Mouse (Mus musculus) erythroblast, embryonic 14.5 days (primary cell): ENCODE measurements around the gene Ccn5. TPM values are rescaled to one million over a fixed set of nuclear protein-coding genes. Genes with fewer than 3 reads are reported as not detected.

ENCODE experiments used
- H3K27me3 ChIP-seq: 2 replicates; pipeline ENCODE4 v1.6.1; 2012; ENCODE audit warnings: inconsistent platforms; ENCODE audit not compliant: control insufficient read depth
- H3K36me3 ChIP-seq: 2 replicates; pipeline ENCODE4 v1.6.1; 2012; ENCODE audit warnings: mild to moderate bottlenecking, inconsistent platforms; ENCODE audit not compliant: control insufficient read depth
- H3K4me1 ChIP-seq: 2 replicates; pipeline ENCODE4 v1.6.1; 2012; ENCODE audit warnings: inconsistent platforms; ENCODE audit not compliant: control insufficient read depth
- H3K4me3 ChIP-seq: replicated peaks from 2 replicates; pipeline ENCODE3; 2012; ENCODE audit warnings: moderate library complexity, mild to moderate bottlenecking, inconsistent platforms
- H3K9me3 ChIP-seq: 2 replicates; pipeline ENCODE4 v1.6.1; 2012; ENCODE audit warnings: low read length, inconsistent platforms, mixed read lengths; ENCODE audit not compliant: control insufficient read depth
- GATA1 ChIP-seq: IDR thresholded peaks from 2 replicates; pipeline ENCODE4 v1.6.1; 2012; ENCODE audit warnings: low read length, inconsistent platforms, mixed read lengths
- TAL1 ChIP-seq: IDR thresholded peaks from 3 replicates; pipeline ENCODE4 v1.6.1; 2012; ENCODE audit warnings: low read length, inconsistent platforms, mixed read lengths
- polyA plus RNA-seq: library from polyadenylated mRNA; stranded (reverse); fragments of >175 nt; gene quantifications from 2 replicates; pipeline ENCODE4 v1.2.3, GENCODE M21; 2012

Ccn5 gene
- not detected in 2 replicates for polyA plus RNA-seq

- TF ChIP-seq GATA1: no peak
- TF ChIP-seq TAL1: no peak
- Histone ChIP-seq H3K4me3 (no peak within 1 kb of the TSS), H3K36me3 (no peaks in the 10 kb centered on the region), H3K9me3 (no peaks in the 10 kb centered on the region), H3K4me1 (no peaks in the 10 kb centered on the region), H3K27me3 (no peaks in the 10 kb centered on the region)
Observed at GRCm38 (mm10) chr2:163820607-163821006, at the start of gene Ccn5. Ccn5 (plus strand) TSS chr2:163820861.

GRCm38 (mm10) chr2:163776661-163777060 lies 44.0 kb upstream of the Ccn5 start:
- Histone ChIP-seq H3K4me1 (no peaks in the 10 kb centered on the region), H3K27me3 (peaks cover 8% of the 10 kb centered on the region), H3K9me3 (no peaks in the 10 kb centered on the region), H3K4me3 (no peak overlapping the region), H3K36me3 (no peaks in the 10 kb centered on the region)
- TF ChIP-seq GATA1 (no peak), TAL1 (no peak)

GRCm38 (mm10) chr2:163777061-163777460 lies 43.6 kb upstream of the Ccn5 start:
- Histone ChIP-seq H3K4me1 (no peaks in the 10 kb centered on the region), H3K36me3 (no peaks in the 10 kb centered on the region), H3K27me3 (peaks cover 8% of the 10 kb centered on the region), H3K9me3 (no peaks in the 10 kb centered on the region), H3K4me3 (no peak overlapping the region)
- no peak for TF ChIP-seq GATA1
- TF ChIP-seq TAL1: no peak

GRCm38 (mm10) chr2:163778896-163779295 lies 41.8 kb upstream of the Ccn5 start:
- no peaks in the 10 kb centered on the region for H3K9me3 ChIP-seq
- peaks cover 7% of the 10 kb centered on the region for H3K27me3 ChIP-seq
- no peak overlapping the region for H3K4me3 ChIP-seq
- H3K4me1 ChIP-seq: no peaks in the 10 kb centered on the region; the same call in 1 of the 2 replicates
- TF ChIP-seq GATA1: no peak
- TF ChIP-seq TAL1: no peak
- H3K36me3 ChIP-seq: no peaks in the 10 kb centered on the region

- H3K9me3 ChIP-seq: no peaks in the 10 kb centered on the region
- no peak for TF ChIP-seq TAL1
- no peak for TF ChIP-seq GATA1
- no peaks in the 10 kb centered on the region for H3K27me3 ChIP-seq
- no peak overlapping the region for H3K4me3 ChIP-seq
- H3K36me3 ChIP-seq: no peaks in the 10 kb centered on the region
- H3K4me1 ChIP-seq: no peaks in the 10 kb centered on the region; the same call in 1 of the 2 replicates
Observed at GRCm38 (mm10) chr2:163783368-163783767, 37.3 kb upstream of the Ccn5 start.

- Histone ChIP-seq H3K36me3 (no peaks in the 10 kb centered on the region), H3K4me3 (no peak overlapping the region), H3K27me3 (no peaks in the 10 kb centered on the region), H3K4me1 (no peaks in the 10 kb centered on the region; the same call in 1 of the 2 replicates), H3K9me3 (no peaks in the 10 kb centered on the region)
- TF ChIP-seq GATA1 (no peak), TAL1 (no peak)
Observed at GRCm38 (mm10) chr2:163783901-163784300, 36.8 kb upstream of the Ccn5 start.

- Histone ChIP-seq H3K27me3 (no peaks in the 10 kb centered on the region), H3K36me3 (no peaks in the 10 kb centered on the region), H3K4me1 (no peaks in the 10 kb centered on the region; the same call in 1 of the 2 replicates), H3K4me3 (no peak overlapping the region), H3K9me3 (no peaks in the 10 kb centered on the region)
- TF ChIP-seq GATA1 (no peak), TAL1 (no peak)
Observed at GRCm38 (mm10) chr2:163787086-163787485, 33.6 kb upstream of the Ccn5 start.

- TF ChIP-seq GATA1: no peak
- TF ChIP-seq TAL1: no peak
- H3K9me3 ChIP-seq: no peaks in the 10 kb centered on the region
- H3K4me3 ChIP-seq: no peak overlapping the region
- H3K27me3 ChIP-seq: no peaks in the 10 kb centered on the region
- H3K4me1 ChIP-seq: no peaks in the 10 kb centered on the region; the same call in 1 of the 2 replicates
- H3K36me3 ChIP-seq: no peaks in the 10 kb centered on the region
Observed at GRCm38 (mm10) chr2:163787709-163788108, 33.0 kb upstream of the Ccn5 start.

GRCm38 (mm10) chr2:163788484-163788883 lies 32.2 kb upstream of the Ccn5 start:
- no peak for TF ChIP-seq GATA1
- no peaks in the 10 kb centered on the region for H3K4me1 ChIP-seq

GRCm38 (mm10) chr2:163798411-163798810 lies 22.2 kb upstream of the Ccn5 start:
- Histone ChIP-seq H3K4me3 (no peak overlapping the region), H3K4me1 (no peaks in the 10 kb centered on the region), H3K36me3 (no peaks in the 10 kb centered on the region), H3K9me3 (no peaks in the 10 kb centered on the region), H3K27me3 (no peaks in the 10 kb centered on the region)
- no peak for TF ChIP-seq GATA1
- no peak for TF ChIP-seq TAL1

More at GRCm38 (mm10) chr2:163788484-163788883, 32.2 kb upstream of the Ccn5 start:
- H3K9me3 ChIP-seq: no peaks in the 10 kb centered on the region
- no peak overlapping the region for H3K4me3 ChIP-seq
- no peaks in the 10 kb centered on the region for H3K36me3 ChIP-seq
- H3K27me3 ChIP-seq: no peaks in the 10 kb centered on the region
